Mouse (Mus musculus) adrenal gland, adult (tissue): ENCODE data around the gene Olfr385.
A peak's percentile ranks its signal among the peaks of the same experiment; 100 is the strongest.
"Not testable (repeated sequence)": the region's sequence is repeated elsewhere in the genome, so short reads cannot be mapped to it uniquely, and the experiment has no call there.

Source experiments
- DNase-seq, 2 experiments: peaks; one replicate each; pipeline ENCODE4 v3.0.0; 2022 to 2023; ENCODE audit warnings: low spot score in 1 of 2; ENCODE audit not compliant: inconsistent age in 2 of 2

The Olfr385 gene

GRCm38 (mm10) chr11:73592908-73593307 lies at the start of gene Olfr385:
Gene Olfr385, minus strand, starts transcription at chr11:73593008.
- DNase-seq = no peak

- no peak for DNase-seq
Measured at GRCm38 (mm10) chr11:73598294-73598693, 5.5 kb upstream of the Olfr385 start, which contains the start of gene Olfr384. Gene Olfr384, plus strand, starts transcription at chr11:73598594.

DNA sequence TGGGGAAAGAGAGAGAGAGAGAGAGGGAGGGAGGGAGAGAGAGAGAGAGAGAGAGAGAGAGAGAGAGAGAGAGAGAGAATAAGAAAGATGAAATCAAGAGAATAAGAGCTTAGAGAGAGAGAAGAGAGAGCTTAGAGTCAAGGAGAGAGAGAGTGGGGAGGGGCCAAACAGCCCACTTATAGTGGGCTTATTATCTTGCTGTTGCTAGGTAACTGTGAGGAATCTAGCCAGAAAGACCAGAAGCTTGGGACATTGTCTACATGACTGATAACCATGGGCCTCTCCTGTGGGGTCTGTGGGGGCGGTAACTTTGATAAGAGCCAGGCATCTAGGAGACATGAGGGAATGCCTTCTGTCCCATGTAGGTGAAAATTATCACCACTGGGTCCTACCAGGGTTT lies 9.6 kb downstream of the Olfr385 start:
- not testable (repeated sequence) for DNase-seq

DNA sequence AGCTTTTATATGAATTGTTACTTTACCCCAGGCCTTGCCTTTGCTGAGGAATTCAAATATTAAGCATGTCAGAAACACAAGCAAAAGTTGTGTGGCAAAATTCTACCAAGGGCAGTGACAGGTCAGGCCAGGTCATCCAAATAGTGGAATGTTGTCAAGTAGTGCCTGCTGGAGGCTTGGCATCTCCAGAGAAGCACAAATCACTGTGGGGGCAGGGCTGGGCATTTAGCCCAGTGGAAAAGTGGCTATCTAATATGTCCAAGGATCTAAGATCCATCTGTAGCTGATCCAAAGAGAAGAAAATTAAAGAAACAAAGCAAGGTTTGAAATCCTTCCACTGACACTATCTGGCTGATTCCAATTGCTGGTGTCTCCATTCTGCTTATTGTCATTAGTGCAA lies 12.9 kb downstream of the Olfr385 start:
- peak; percentile 41 to 65 for DNase-seq
